Mouse (Mus musculus) ES-Bruce4 (cell line): ENCODE measurements at regions not wholly inside any gene's neighbourhood (a gene's known extent, or its start where the extent isn't known, plus 50 kb on each side); places are given as distances from the start of the nearest gene placed in this dataset.

ENCODE experiments used
- H3K27ac ChIP-seq: 2 replicates; pipeline ENCODE4 v1.5.1; 2012; ENCODE audit warnings: low read length, inconsistent platforms; ENCODE audit not compliant: insufficient read depth
- H3K27me3 ChIP-seq: 2 replicates; pipeline ENCODE4 v1.6.1; 2012; ENCODE audit warnings: mild to moderate bottlenecking, low read length, inconsistent platforms; ENCODE audit not compliant: control insufficient read depth, poor library complexity, insufficient read depth, severe bottlenecking
- H3K36me3 ChIP-seq: 2 replicates; pipeline ENCODE4 v1.6.1; 2012; ENCODE audit warnings: inconsistent platforms, mild to moderate bottlenecking, low read length, moderate library complexity; ENCODE audit not compliant: control insufficient read depth, poor library complexity, insufficient read depth, severe bottlenecking
- H3K4me1 ChIP-seq: one replicate; pipeline ENCODE4 v1.8.1; 2011; ENCODE audit warnings: low read length; ENCODE audit not compliant: control insufficient read depth, insufficient read depth
- H3K4me3 ChIP-seq: 2 replicates; pipeline ENCODE4 v1.5.1; 2011; ENCODE audit warnings: low read depth, mild to moderate bottlenecking, low read length
- H3K9ac ChIP-seq: 2 replicates; pipeline ENCODE4 v1.6.1; 2012; ENCODE audit warnings: low read depth, mild to moderate bottlenecking, inconsistent platforms; ENCODE audit not compliant: poor library complexity, severe bottlenecking
- H3K9me3 ChIP-seq: replicated peaks from 2 replicates; pipeline ENCODE4 v1.6.1; 2012; ENCODE audit warnings: mild to moderate bottlenecking, low read length, inconsistent platforms; ENCODE audit not compliant: control insufficient read depth, poor library complexity, insufficient read depth, severe bottlenecking
- CTCF ChIP-seq: IDR thresholded peaks from one replicate; pipeline ENCODE4 v1.8.1; 2011; ENCODE audit warnings: low read depth, low read length
- EP300 ChIP-seq: IDR thresholded peaks from 2 replicates; pipeline ENCODE4 v1.6.1; 2011; ENCODE audit warnings: low read depth, low read length; ENCODE audit not compliant: insufficient read depth
- POLR2A ChIP-seq: IDR thresholded peaks from one replicate; pipeline ENCODE4 v1.8.1; 2011; ENCODE audit warnings: low read length; ENCODE audit not compliant: insufficient read depth

GRCm38 (mm10) chr12:95636647-95637046 lies 55.4 kb upstream of the Flrt2 start:
- H3K9me3 ChIP-seq = no peaks in the 10 kb centered on the region
- H3K27ac ChIP-seq = no peak overlapping the region
- no peak overlapping the region for H3K9ac ChIP-seq
- H3K4me1 ChIP-seq = no peaks in the 10 kb centered on the region
- TF ChIP-seq POLR2A (no peak), CTCF (no peak), EP300 (no peak)
- no peaks in the 10 kb centered on the region for H3K36me3 ChIP-seq
- H3K4me3 ChIP-seq = no peak overlapping the region
- H3K27me3 ChIP-seq = no peaks in the 10 kb centered on the region

- Histone ChIP-seq H3K9ac (no peak overlapping the region), H3K9me3 (no peaks in the 10 kb centered on the region), H3K4me3 (no peak overlapping the region), H3K27me3 (no peaks in the 10 kb centered on the region), H3K36me3 (no peaks in the 10 kb centered on the region), H3K4me1 (no peaks in the 10 kb centered on the region), H3K27ac (no peak overlapping the region)
- TF ChIP-seq CTCF = no peak
- no peak for TF ChIP-seq EP300
- TF ChIP-seq POLR2A = no peak
These were observed 52.1 kb upstream of the Flrt2 start for GRCm38 (mm10) chr12:95639892-95640291.

DNA sequence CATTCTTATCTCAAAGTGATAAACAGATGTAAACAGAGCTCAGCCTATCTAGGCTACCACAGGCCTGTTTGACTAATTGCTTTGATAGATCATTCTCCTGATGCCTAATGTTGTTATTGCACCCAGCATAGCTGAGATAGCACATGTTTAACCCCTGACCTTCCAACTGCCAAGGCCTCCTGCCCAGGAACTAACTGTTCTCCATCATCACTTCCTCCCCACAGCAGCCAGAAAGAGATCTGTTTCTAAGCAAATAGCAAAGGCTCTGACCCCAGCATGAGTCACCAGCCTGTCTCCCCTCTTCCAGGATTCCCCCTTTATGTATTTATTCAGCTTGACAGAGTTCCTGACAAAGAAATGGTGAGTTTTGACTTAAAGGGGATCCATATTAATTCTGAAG lies 50.4 kb upstream of the Flrt2 start:
- Histone ChIP-seq H3K9me3 (no peaks in the 10 kb centered on the region), H3K27ac (no peak overlapping the region), H3K36me3 (no peaks in the 10 kb centered on the region), H3K27me3 (no peaks in the 10 kb centered on the region), H3K9ac (no peak overlapping the region), H3K4me3 (no peak overlapping the region), H3K4me1 (no peaks in the 10 kb centered on the region)
- TF ChIP-seq POLR2A = no peak
- no peak for TF ChIP-seq EP300
- TF ChIP-seq CTCF = no peak
